Mouse (Mus musculus) embryo, embryonic 9.5 days (tissue): ENCODE measurements around the gene Col17a1.

Source experiments
- DNase-seq: peaks from one replicate; pipeline ENCODE4 v3.0.0-alpha.2; 2017; ENCODE audit errors: extremely low spot score

Gene Col17a1

DNA sequence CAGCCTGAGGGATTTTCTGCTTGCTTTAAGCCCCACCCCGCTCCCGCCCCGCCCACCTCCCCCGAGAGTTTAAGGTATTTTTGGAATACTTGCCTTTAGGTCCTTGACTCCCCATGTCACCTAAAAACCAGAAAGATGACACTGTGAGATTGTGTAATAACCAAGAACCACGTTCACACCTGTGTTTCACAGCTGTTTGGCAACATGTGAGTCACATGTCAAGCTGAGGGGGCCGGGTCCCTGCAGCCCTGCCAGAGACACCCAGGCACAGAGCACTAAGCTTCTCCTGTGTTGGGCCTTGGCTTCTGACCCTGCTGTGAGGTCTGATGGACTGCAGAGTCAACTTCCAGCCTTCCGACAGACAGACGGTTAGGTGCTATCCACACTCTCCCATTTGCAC lies 24.3 kb downstream of the Col17a1 start:
- DNase-seq = no peak

DNA sequence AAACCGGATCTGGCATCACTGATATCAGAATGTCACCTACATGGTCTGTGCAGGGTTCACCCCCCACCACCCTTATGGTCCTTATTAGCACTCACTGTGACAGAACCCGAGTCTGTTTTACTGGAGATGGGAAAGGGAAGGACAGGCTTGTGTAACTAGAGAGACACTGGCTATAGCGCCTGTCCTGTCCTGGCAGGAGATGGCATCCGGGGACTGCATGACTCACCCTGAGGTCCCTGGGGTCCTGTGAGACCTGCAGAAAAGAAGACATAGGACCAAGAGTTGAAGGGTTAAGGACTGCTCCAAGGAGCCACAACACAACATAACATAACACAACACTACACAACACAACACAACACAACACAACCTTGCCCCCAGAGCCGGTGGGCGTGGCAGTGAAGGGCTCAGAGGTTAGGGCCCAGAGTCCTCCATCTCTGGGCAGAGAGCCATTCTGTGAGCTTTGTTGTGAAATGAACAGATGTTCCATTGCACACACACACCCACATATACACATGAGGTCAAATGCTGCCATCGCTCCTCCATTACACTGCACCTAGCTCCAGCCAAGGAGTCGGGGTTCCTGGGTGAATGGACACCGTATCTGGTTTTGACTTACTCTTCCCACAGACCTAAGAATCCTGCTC lies 32.0 kb downstream of the Col17a1 start:
- DNase-seq = no peak

- peak; percentile 54 for DNase-seq
Measured at GRCm38 (mm10) chr19:47658914-47659535, 32.9 kb downstream of the Col17a1 start.

- DNase-seq = no peak
Measured at GRCm38 (mm10) chr19:47654896-47655295, 37.0 kb downstream of the Col17a1 start.

DNA sequence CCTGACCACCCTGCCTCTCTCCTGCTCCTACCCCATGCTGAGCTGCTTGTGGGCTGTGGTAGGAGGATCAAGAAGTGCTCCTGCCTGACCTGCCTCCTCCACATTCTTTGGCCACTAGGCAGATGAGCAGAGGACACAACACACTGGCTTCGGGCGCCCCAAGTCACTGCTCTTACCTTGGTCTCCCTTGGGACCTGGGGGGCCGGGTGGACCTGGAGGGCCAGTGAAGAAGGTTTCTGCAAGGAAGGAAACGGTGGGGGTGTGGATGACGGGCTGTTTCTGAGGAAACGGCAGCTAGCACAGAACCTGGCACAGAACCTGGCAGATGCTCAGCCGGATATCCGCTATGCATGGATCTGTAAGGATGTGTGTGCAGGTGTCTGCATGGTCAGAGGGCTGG lies 38.7 kb downstream of the Col17a1 start:
- no peak for DNase-seq

DNA sequence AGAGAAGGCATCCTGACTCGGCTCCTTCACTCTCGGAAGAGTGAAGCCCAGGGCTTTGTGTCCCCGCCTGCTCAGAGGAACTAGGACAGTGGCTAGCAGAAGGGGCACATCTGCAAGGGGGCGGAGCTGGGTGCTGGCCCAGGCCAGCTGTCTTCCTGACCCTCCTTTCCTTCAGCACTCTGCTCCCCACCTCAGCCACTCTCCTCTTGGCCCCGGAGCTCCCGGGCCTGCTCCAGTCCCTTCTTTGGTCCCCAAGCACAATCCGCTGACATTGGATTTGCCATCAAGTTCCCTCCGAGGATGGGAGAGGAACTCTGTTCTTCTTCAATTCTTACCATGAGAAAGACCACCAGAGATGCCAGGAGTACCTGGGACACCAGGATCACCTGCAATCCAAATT lies 39.6 kb downstream of the Col17a1 start:
- DNase-seq = no peak

GRCm38 (mm10) chr19:47651160-47651480 lies 40.8 kb downstream of the Col17a1 start:
- no peak for DNase-seq

DNA sequence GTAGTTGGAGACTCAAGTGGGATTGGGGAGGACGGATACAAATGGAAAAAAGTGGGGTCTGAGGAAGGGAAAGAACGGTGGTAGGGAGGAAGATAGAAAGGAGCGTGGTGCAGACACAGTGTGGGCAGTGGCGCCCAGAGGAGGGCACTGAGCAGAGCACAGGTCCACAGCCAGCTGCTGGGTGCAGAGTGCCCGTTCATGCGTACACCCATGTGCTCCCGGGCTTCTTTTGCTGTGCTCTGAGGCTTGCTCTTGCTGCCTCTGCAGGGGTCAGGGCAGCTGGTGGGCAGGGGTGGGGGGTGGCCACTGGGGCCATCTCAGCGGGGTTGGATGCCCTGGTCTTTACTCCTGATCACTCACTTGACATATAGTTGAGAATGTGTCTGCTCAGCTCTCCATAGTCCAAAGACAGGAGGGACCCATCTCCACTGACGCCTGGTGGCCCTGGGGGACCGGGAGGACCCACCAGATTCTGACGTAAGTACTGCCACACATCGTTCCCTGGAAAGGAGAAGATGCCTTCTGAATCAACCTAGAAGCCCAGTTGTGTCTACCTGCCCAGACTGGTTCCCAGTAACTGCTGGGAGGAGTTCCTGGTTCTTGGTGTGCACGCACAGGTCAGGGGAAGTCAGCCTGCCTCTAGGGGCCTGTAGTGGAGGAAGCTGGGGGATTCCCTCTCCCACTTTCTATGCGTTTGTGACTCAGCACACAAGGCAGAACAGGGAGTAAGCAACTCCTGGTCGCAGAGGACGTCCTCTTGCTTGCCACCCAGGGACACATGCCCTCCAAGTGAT lies 41.3 kb downstream of the Col17a1 start:
- DNase-seq = no peak

DNA sequence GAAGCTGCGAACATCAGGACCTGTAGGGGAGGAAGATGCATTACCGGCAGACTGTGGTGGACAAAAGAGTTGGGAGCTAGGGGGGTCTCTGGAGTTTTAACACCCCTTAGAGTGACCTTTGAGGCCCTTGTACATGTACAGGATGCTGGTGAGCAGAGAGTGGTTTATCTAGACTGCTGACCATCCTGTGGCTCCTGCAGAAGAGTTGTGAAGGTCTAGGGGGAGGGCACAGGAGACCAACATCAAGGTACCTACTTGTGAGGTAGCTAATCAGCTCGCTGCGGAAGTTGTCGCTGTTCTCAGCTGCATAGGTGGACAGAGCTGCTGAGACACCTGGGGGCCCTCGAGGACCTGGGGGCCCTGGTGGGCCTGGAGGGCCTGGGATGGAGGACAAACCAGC lies 42.8 kb downstream of the Col17a1 start:
- no peak for DNase-seq

- no peak for DNase-seq
Measured at GRCm38 (mm10) chr19:47646508-47647120, 45.3 kb downstream of the Col17a1 start.

DNA sequence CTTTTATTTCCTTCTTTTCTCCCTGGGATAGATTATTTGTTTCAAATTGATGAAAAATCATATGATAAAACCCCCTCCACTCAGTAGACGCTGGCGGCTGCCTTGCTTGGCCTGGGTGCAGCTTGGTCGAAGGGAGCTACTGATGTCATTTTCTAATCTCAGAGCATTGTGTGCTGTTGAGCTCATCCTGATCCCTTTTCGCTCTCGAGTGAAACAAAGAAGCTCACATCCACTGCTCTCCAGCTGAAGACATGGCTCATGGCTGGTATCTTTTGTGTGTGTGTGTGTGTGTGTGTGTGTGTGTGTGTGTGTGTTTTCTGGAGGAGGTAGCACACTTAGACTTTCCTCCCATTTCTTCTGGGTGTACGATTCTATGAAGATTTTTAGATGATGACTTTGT lies 46.3 kb downstream of the Col17a1 start:
- DNase-seq = no peak

DNA sequence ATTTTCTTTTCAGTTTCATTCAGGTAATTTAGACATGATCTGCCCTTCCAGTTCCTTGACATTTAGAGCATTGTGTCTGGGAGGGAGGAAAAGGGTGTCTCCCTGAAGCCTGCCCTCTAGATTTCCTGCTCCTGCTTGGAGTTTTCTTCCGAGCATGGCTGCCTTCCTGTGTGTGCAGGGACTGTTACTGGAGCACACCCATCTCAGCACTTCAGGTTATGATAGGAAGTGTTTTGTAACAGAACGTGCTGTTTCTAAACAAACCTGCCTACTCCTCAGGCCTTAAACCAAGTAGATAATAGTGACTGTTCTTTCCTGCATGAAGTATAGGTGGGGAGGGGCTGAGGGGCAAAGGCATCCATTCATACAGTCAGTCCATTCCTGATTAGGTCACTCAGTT lies 48.0 kb downstream of the Col17a1 start:
- no peak for DNase-seq

- DNase-seq = no peak
Measured at GRCm38 (mm10) chr19:47635380-47635779, 56.5 kb downstream of the Col17a1 start.

- no peak for DNase-seq
Measured at GRCm38 (mm10) chr19:47631799-47632198, 60.1 kb downstream of the Col17a1 start.

GRCm38 (mm10) chr19:47630381-47630780 lies 61.5 kb downstream of the Col17a1 start:
- DNase-seq = no peak

DNA sequence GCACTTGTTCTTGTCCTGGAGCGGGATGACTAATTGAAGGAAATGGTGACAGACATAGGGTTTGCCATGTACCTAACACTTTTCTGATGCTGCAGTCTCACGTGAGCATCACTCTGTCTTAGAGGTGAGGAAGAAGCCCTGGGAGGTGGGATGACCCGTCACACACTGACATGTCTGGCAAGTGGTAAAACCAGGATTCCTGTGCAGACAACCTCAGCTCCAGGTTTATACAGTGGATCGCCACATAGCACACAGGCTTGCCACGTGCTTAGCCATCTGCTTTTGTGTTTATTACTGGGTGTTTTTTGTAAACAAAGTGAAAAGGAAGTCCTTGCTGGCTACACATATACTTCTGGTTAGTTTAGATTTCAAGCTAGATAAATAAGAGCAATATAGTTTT lies 62.8 kb downstream of the Col17a1 start:
- DNase-seq = no peak

GRCm38 (mm10) chr19:47627450-47627849 lies 64.4 kb downstream of the Col17a1 start:
- DNase-seq = no peak

DNA sequence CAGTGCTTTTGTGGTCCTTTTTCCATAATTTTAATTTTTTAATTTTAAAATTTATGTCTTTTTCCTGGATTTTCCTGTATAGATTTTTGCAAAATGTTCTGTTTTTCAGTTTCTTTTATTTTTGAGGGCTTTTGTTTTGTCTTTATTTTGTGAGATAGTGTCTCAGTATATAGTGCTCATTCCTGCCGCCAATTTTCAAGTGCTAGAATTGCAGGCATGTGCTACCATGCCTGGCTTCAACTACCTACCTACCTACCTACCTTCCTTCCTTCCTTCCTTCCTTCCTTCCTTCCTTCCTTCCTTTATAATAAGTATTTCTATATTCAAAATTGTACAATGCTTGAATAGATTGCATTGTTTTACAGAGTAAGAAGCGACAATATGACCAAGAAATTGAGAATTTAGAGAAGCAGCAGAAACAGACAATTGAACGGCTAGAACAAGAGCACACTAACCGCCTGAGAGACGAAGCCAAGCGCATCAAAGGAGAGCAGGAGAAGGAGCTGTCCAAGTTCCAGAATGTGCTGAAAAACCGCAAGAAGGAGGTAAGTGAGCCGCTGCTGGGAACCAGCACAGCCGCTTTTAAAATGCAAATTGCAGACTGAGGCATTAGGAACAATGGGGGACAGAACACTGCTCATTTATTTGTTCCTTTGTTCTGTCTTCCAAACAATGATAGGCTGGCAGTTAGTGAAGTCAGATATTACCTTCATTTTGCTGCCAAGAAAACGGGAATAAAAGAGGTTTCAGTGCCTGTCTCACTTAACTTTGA lies 66.8 kb downstream of the Col17a1 start:
- no peak for DNase-seq

- no peak for DNase-seq
Measured at GRCm38 (mm10) chr19:47621478-47621877, 70.4 kb downstream of the Col17a1 start.

- DNase-seq = no peak
Measured at GRCm38 (mm10) chr19:47613442-47613841, 78.5 kb downstream of the Col17a1 start.

DNA sequence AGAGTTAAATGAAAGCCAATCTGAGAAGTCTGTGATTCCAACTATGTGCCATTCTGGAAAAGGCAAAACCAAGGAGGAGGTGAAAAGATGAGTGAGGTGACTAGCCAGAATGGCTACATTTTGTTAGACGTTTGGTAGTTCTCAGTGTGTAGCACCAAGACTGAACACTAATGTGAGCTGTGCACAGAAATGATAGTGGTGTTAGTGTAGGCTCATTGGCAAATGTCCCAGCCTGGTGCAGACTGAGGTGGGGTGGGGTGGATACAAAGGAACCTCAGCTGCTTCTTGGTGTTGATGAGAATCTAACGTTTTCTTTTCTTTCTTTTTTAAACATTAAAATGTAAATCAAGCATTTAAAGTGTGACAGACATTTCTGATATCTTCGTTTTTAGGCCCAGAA lies 83.4 kb downstream of the Col17a1 start:
- no peak for DNase-seq
